Mouse (Mus musculus): Measurements from ENCODE around the gene Ube3b. TPM values are rescaled to one million over a fixed set of nuclear protein-coding genes. Genes with fewer than 3 reads are reported as not detected.
A peak's percentile ranks its signal among the peaks of the same experiment; 100 is the strongest.

The Ube3b gene
- 42.7 and 49.2 TPM in 2 replicates for polyA plus RNA-seq (2014; fragmentation: Nextera tagmentation; extraction: Ambion mirVana)

GRCm38 (mm10) chr5:114380209-114381012 lies at the start of gene Ube3b, which contains the start of gene Kctd10:
Gene Ube3b, plus strand, starts transcription at chr5:114380607.
Gene Kctd10, minus strand, starts transcription at chr5:114380508.
- H3K4me1 ChIP-seq (ENCODE audit: control insufficient read depth, insufficient read depth, low read length): peaks cover 22% of the 10 kb centered on the region
- H3K9ac ChIP-seq (replicated peaks; ENCODE audit: low read length): peak within 1 kb of the TSS; percentile 84
- H3K27me3 ChIP-seq (ENCODE audit: control insufficient read depth, insufficient read depth, low read length): no peaks in the 10 kb centered on the region
- H3K4me3 ChIP-seq (replicated peaks; ENCODE audit: low read depth, low read length): peak within 1 kb of the TSS; percentile 62
- H3K4me2 ChIP-seq (ENCODE audit: low read length): peak within 1 kb of the TSS; percentile 90
- no peaks in the 10 kb centered on the region for H3K9me3 ChIP-seq (ENCODE audit: control insufficient read depth, low read length)
- ATAC-seq (ENCODE audit: low FRiP score, low TSS enrichment): peak; percentile 94
- peak within 1 kb of the TSS; percentile 89 for H3K27ac ChIP-seq (replicated peaks; ENCODE audit: low read depth, low read length)
- WGBS: under 1% methylated on average over 74 of the region's 74 CpGs
- peaks cover 20% of the 10 kb centered on the region for H3K36me3 ChIP-seq (ENCODE audit: control insufficient read depth, insufficient read depth, low read length)
- DNase-seq: peak; percentile 95

GRCm38 (mm10) chr5:114342996-114343395 lies 37.4 kb upstream of the Ube3b start:
- Histone ChIP-seq H3K9ac (replicated peaks; ENCODE audit: low read length) (no peak overlapping the region), H3K36me3 (ENCODE audit: control insufficient read depth, insufficient read depth, low read length) (no peaks in the 10 kb centered on the region), H3K4me3 (replicated peaks; ENCODE audit: low read depth, low read length) (no peak overlapping the region), H3K4me1 (ENCODE audit: control insufficient read depth, insufficient read depth, low read length) (no peaks in the 10 kb centered on the region), H3K27ac (replicated peaks; ENCODE audit: low read depth, low read length) (no peak overlapping the region), H3K27me3 (ENCODE audit: control insufficient read depth, insufficient read depth, low read length) (no peaks in the 10 kb centered on the region), H3K4me2 (ENCODE audit: low read length) (no peak overlapping the region), H3K9me3 (ENCODE audit: control insufficient read depth, low read length) (no peaks in the 10 kb centered on the region)
- DNase-seq (no peak), ATAC-seq (ENCODE audit: low FRiP score, low TSS enrichment) (no peak)
- 90% methylated on average over 5 of the region's 5 CpGs for WGBS

GRCm38 (mm10) chr5:114343612-114344011 lies 36.8 kb upstream of the Ube3b start:
- 87% methylated on average over 7 of the region's 7 CpGs for WGBS
- H3K4me3 ChIP-seq (replicated peaks; ENCODE audit: low read depth, low read length): no peak overlapping the region
- H3K9ac ChIP-seq (replicated peaks; ENCODE audit: low read length): no peak overlapping the region
- no peaks in the 10 kb centered on the region for H3K4me1 ChIP-seq (ENCODE audit: control insufficient read depth, insufficient read depth, low read length)
- H3K9me3 ChIP-seq (ENCODE audit: control insufficient read depth, low read length): no peaks in the 10 kb centered on the region
- H3K27ac ChIP-seq (replicated peaks; ENCODE audit: low read depth, low read length): no peak overlapping the region
- ATAC-seq (ENCODE audit: low FRiP score, low TSS enrichment) (no peak), DNase-seq (no peak)
- no peak overlapping the region for H3K4me2 ChIP-seq (ENCODE audit: low read length)
- no peaks in the 10 kb centered on the region for H3K27me3 ChIP-seq (ENCODE audit: control insufficient read depth, insufficient read depth, low read length)
- no peaks in the 10 kb centered on the region for H3K36me3 ChIP-seq (ENCODE audit: control insufficient read depth, insufficient read depth, low read length)

DNA sequence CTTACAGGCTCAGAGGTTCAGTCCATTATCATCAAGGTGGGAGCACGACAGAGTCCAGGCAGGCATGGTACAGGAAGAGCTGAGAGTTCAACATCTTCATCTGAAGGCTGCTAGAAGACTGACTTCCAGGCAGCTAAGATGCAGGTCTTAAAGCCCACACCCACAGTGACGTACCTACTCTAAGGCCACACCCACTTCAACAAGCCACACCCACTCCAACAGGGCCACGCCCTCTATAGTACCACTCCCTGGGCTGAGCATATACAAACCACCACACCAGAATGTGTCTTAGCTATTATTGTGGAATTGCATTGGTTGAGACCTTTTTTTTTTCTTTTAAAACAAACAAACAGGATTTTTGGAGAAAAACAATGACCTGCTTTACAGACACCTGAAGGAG lies 34.9 kb upstream of the Ube3b start:
- no peak for ATAC-seq (ENCODE audit: low FRiP score, low TSS enrichment)
- H3K4me2 ChIP-seq (ENCODE audit: low read length): no peak overlapping the region
- no peak overlapping the region for H3K9ac ChIP-seq (replicated peaks; ENCODE audit: low read length)
- H3K36me3 ChIP-seq (ENCODE audit: control insufficient read depth, insufficient read depth, low read length): no peaks in the 10 kb centered on the region
- H3K27me3 ChIP-seq (ENCODE audit: control insufficient read depth, insufficient read depth, low read length): no peaks in the 10 kb centered on the region
- H3K9me3 ChIP-seq (ENCODE audit: control insufficient read depth, low read length): no peaks in the 10 kb centered on the region
- no peak overlapping the region for H3K27ac ChIP-seq (replicated peaks; ENCODE audit: low read depth, low read length)
- H3K4me3 ChIP-seq (replicated peaks; ENCODE audit: low read depth, low read length): no peak overlapping the region
- no peak for DNase-seq
- WGBS: 66% methylated on average over 3 of the region's 3 CpGs
- no peaks in the 10 kb centered on the region for H3K4me1 ChIP-seq (ENCODE audit: control insufficient read depth, insufficient read depth, low read length)

DNA sequence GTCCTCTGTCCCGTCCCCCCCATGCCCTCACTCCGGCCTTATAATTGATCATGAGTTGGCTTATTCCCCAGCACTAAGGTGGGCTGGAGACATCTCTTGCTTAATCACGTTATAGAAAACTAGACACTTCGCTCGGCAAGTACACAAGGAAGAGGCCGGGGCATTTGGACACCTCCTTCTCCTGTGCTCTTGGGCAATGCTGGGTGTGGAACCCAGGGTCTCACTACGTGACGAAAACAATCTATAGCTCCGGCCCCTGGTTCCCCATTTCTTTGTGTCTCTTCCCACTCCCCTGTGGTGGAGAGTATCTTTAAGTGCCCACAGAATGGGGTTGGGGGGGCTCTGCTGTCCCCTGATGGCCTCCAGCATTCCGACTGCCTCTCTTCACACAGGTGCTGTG lies 33.4 kb upstream of the Ube3b start:
- H3K27ac ChIP-seq (replicated peaks; ENCODE audit: low read depth, low read length): no peak overlapping the region
- ATAC-seq (ENCODE audit: low FRiP score, low TSS enrichment) (no peak), DNase-seq (no peak)
- H3K27me3 ChIP-seq (ENCODE audit: control insufficient read depth, insufficient read depth, low read length): no peaks in the 10 kb centered on the region
- no peak overlapping the region for H3K9ac ChIP-seq (replicated peaks; ENCODE audit: low read length)
- no peaks in the 10 kb centered on the region for H3K4me1 ChIP-seq (ENCODE audit: control insufficient read depth, insufficient read depth, low read length)
- H3K9me3 ChIP-seq (ENCODE audit: control insufficient read depth, low read length): no peaks in the 10 kb centered on the region
- H3K36me3 ChIP-seq (ENCODE audit: control insufficient read depth, insufficient read depth, low read length): no peaks in the 10 kb centered on the region
- no peak overlapping the region for H3K4me3 ChIP-seq (replicated peaks; ENCODE audit: low read depth, low read length)
- H3K4me2 ChIP-seq (ENCODE audit: low read length): no peak overlapping the region
- 83% methylated on average over 10 of the region's 10 CpGs for WGBS

DNA sequence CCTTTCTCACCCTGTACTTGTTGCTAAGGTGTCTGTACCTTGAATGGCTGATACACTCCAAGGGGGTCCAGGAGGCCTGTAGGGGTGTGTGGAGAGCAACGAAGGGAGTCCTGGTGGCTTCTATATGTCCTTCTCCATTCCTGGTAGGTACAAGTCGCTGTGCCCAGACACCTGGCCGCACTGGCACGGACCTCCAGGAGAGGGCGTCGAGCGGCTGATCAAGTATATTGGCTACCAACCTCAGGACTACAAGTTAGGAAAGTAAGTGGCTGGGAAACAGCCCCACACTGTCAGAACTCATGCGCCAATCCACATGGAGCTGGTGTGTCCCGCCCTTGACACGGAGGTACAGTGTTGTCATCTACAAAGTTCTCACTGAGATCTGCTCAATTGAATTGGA lies 28.9 kb upstream of the Ube3b start:
- H3K4me3 ChIP-seq (replicated peaks; ENCODE audit: low read depth, low read length): no peak overlapping the region
- no peak for ATAC-seq (ENCODE audit: low FRiP score, low TSS enrichment)
- no peak for DNase-seq
- H3K9ac ChIP-seq (replicated peaks; ENCODE audit: low read length): no peak overlapping the region
- WGBS: 63% methylated on average over 10 of the region's 10 CpGs
- no peaks in the 10 kb centered on the region for H3K4me1 ChIP-seq (ENCODE audit: control insufficient read depth, insufficient read depth, low read length)
- H3K36me3 ChIP-seq (ENCODE audit: control insufficient read depth, insufficient read depth, low read length): no peaks in the 10 kb centered on the region
- no peak overlapping the region for H3K4me2 ChIP-seq (ENCODE audit: low read length)
- H3K9me3 ChIP-seq (ENCODE audit: control insufficient read depth, low read length): no peaks in the 10 kb centered on the region
- no peak overlapping the region for H3K27ac ChIP-seq (replicated peaks; ENCODE audit: low read depth, low read length)
- no peaks in the 10 kb centered on the region for H3K27me3 ChIP-seq (ENCODE audit: control insufficient read depth, insufficient read depth, low read length)

- Histone ChIP-seq H3K4me1 (ENCODE audit: control insufficient read depth, insufficient read depth, low read length) (no peaks in the 10 kb centered on the region), H3K9ac (replicated peaks; ENCODE audit: low read length) (no peak overlapping the region), H3K27ac (replicated peaks; ENCODE audit: low read depth, low read length) (no peak overlapping the region), H3K27me3 (ENCODE audit: control insufficient read depth, insufficient read depth, low read length) (no peaks in the 10 kb centered on the region), H3K9me3 (ENCODE audit: control insufficient read depth, low read length) (no peaks in the 10 kb centered on the region), H3K36me3 (ENCODE audit: control insufficient read depth, insufficient read depth, low read length) (peaks cover 18% of the 10 kb centered on the region), H3K4me2 (ENCODE audit: low read length) (no peak overlapping the region), H3K4me3 (replicated peaks; ENCODE audit: low read depth, low read length) (no peak overlapping the region)
- DNase-seq (peak; percentile 73), ATAC-seq (ENCODE audit: low FRiP score, low TSS enrichment) (no peak)
- WGBS: 26% methylated on average over 7 of the region's 7 CpGs
These were observed 24.0 kb upstream of the Ube3b start for GRCm38 (mm10) chr5:114356250-114356935.

GRCm38 (mm10) chr5:114356936-114357751 lies 23.3 kb upstream of the Ube3b start:
- Histone ChIP-seq H3K9me3 (ENCODE audit: control insufficient read depth, low read length) (no peaks in the 10 kb centered on the region), H3K27me3 (ENCODE audit: control insufficient read depth, insufficient read depth, low read length) (no peaks in the 10 kb centered on the region), H3K36me3 (ENCODE audit: control insufficient read depth, insufficient read depth, low read length) (peaks cover 26% of the 10 kb centered on the region), H3K4me3 (replicated peaks; ENCODE audit: low read depth, low read length) (no peak overlapping the region), H3K4me2 (ENCODE audit: low read length) (no peak overlapping the region), H3K27ac (replicated peaks; ENCODE audit: low read depth, low read length) (no peak overlapping the region), H3K9ac (replicated peaks; ENCODE audit: low read length) (no peak overlapping the region), H3K4me1 (ENCODE audit: control insufficient read depth, insufficient read depth, low read length) (no peaks in the 10 kb centered on the region)
- DNase-seq (peak; percentile 45), ATAC-seq (ENCODE audit: low FRiP score, low TSS enrichment) (no peak; the same call in 1 of the 2 replicates)
- 55% methylated on average over 23 of the region's 23 CpGs for WGBS

Measured in midbrain, embryonic 14.5 days (tissue).